Mouse (Mus musculus): Measurements from ENCODE around the gene Lclat1.
A peak's percentile ranks its signal among the peaks of the same experiment; 100 is the strongest.

Gene Lclat1

DNA sequence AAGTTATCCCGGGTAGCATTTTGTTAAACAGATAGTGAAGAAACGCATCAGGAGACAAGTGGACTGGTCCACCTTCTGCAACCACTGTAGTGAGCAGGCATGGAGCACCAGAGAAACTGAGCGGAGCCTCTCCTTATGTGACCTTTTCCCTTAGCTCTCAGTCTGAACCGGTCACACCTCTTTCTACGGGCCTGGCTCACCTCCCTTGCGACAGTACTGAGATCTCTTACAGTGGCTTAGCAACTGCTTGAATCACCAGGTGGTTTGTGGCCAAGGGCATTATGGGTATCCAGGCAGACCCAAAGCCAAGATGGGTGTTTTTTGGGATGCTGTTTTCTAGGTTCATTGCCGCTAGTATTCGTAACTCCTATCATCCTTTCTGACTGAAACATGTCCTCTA is 16.4 kb upstream of the Lclat1 start:
- DNase-seq = no peak

DNA sequence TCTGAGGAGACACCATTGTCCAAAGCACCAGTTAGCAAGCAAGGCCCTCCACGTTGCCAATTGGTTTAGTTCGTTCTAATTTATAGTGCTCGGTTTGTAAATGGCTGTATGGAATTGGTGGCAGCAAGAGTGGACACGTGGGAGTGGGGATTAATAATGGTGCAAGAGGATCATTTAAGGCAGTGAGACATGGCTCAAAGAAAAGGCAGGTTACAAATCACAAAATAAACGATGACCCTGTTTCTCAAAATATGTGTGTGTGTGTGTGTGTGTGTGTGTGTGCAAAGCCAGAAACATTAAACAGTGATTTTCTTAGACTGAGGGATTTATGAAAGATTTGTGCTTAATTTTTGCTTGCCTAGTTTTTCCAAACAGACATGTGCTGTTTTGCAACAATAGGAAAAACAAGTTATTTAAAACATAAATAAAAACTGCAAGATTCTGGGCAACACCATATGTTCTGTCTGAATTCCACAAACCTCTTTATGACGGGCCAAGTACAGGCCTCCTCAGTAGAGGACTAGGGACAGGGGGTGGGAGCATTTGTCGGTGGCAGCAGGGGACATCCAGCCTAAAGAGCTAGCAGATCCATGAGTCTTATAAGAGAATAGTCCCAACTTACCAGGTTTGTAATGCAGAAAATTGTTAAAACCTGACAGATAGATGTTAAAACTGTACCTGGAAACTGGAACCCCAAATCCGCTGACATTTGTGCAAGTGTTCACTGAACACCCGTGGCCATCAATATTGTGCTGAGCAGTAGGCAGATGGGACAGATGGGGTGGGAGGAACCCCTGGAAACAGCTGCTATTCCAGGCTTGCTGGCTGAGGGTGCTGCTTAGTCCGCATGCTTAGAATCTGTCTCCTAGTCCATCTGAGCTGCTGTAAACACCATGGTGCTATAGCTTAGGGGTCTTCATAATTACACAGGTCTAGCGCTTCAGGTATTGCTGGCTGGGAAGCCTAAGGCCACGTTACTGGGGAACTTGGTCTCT is 15.4 kb upstream of the Lclat1 start:
- DNase-seq = no peak

DNA sequence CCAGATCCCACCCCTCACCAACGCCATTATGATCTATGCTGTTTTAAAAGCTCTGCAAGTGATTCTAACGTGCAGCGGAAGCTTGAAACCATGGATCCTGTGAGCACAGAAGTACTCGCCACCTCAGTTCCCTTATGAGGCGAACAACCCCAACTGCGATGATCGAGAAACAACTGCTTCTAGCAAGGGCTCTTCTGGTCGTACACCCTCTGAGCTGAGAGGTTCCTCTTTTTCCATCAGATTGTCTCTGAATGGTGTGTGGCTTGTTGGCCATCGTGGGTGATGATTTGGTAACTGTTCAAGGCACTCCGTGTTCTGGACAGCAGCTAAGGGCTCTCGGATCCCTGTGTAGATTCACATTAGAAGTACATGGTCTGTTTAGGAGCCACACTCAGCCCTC is 12.7 kb upstream of the Lclat1 start:
- DNase-seq = no peak

DNA sequence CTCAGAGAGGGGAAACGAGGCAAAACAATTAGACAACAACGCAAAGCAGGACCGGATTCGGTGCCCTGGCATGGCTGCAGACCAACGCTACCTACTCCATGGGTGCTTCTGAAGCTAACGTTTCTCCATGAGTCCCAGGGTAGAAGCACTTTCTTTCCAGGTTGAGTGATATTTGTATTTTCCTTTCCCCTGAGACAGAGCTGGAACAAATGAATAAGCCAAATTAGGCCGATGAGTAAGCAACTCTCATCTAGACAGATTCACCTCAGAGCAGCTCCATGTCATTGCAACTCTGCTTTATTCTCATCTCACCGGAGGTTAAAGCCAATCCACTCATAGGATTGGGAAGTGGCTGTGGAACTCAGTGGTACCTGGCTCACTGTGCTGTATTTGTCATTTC is 12.2 kb upstream of the Lclat1 start:
- no peak for DNase-seq

DNA sequence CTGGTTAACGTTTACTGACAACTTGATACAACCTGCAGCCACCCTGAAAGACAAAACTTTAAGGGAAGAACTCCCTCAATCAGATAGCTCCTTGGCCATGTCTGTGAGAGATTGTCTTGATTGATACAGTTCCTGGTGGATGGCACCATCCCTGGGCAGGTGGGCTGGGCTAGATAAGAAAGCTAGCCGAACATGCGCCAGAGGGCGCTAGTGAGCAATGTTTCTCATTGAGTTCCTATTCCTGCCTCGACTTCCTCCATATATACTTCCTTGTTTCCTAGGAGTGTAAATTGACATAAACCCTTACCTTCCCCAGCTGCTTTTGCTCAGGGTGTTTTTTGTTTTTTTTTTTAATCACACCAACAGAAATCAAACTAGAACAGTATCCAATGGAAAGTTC is 11.3 kb upstream of the Lclat1 start:
- peak in 1 of 2 experiments; percentile 84 for DNase-seq

DNA sequence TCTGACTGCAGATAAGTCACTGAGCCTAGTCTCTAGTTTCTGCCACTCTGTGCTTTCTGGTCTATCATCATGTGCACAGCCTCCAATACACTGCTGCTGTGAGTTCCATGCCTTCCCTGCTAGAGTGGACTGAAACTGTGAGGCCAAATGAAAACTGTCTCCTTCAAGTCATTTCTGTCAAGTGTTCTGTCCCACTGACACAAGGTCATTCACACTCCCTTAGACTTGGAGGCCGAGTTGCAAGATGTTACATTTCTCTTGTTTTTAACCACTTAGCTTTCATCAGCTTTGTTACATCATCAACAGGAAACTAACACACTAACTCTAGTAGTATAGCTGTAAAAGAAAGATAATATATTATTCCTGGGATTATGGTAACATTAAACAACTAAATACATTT is 9.1 kb upstream of the Lclat1 start:
- DNase-seq = no peak

DNA sequence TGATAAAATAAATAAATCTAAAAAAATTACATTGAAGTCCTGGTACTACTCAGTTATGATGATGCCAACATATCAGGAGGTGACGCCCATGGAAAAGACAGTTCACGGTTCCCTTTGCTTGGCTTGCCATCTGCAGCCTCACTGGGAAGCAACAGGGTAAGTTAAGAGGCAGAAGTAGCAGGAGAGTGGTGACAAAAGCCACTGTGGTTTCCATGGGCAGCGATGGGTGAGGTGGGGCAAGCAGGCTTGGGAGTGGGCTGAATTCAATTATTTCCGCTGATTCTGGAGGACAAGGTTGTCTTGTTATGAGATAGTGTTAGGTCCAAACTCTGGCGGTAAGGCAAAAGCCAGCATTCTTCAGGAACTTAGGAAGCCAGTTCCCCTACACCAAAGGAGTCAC is 7.4 kb upstream of the Lclat1 start:
- DNase-seq = no peak

DNA sequence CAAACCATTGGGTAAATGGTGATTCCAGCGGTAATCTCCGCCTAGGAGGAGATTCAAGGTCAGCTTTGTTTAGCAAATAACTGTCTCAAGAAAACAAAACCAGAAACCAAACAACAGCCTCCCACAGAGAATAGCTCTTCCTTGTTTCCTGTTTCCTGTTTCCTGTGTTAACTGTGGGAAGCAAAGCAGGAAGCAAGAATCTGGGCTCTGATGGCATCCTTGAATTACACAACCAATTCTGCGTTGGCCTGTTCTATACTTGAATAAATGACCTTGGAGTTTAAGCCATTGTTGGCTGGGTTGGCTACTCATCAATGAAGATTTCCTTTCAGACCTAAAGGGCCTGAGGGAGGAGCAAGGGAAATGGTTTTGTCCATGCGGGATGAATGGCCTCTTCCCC is 5.2 kb upstream of the Lclat1 start:
- DNase-seq = no peak

DNA sequence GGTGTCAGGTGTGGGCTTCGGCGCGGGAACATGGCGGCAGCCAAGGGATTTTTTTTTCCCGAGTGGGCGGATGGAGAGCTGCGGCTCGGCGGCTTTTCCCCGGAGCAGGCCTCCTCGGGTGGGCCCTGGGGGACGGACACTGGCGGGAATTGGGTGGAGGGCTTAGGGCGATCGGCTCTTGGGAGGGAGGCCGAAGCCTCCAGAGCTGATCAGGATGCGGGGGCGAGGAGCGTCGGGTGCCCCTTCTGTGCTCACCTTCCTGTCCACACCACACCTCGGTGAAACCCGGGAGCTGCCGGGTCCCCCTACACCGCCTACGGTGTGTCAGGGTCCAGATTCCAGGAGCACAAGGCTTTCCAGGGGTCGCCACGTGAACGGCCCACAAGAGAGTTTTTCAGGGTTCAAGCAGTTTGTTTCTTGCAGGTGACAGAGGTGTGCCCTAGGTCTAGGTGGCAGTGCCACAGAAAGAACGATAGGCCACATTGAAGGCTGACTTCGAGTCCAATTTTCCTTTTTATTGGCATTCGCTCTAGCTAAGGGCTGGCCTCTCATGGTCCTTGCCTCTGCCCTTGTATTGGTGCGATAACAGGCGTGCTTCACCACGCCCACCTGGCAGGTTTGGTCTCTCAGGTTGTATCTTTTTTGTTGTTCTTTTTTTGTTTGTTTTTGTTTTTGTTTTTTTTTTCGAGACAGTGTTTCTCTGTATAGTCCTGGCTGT is 544 bp downstream of the Lclat1 start:
- DNase-seq = peak in 1 of 2 experiments; percentile 47

DNA sequence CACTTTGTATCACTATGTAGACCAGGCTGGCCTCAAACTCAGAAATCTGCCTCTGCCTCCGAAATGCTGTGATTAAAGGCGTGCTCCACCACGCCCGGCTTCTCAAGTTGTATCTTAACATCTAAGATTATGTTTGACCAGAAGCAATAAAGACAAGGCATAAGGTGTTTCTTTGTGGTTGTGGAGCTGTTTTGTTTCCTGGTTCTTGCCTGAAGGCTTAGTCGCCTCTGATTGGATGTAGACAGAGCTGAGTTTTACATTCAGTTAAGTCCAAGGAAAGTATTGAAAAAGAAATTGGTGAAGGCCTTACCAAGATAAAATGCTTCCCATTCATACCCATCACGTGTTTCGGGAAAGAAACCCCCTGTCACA is 1.1 kb downstream of the Lclat1 start:
- no peak for DNase-seq

DNA sequence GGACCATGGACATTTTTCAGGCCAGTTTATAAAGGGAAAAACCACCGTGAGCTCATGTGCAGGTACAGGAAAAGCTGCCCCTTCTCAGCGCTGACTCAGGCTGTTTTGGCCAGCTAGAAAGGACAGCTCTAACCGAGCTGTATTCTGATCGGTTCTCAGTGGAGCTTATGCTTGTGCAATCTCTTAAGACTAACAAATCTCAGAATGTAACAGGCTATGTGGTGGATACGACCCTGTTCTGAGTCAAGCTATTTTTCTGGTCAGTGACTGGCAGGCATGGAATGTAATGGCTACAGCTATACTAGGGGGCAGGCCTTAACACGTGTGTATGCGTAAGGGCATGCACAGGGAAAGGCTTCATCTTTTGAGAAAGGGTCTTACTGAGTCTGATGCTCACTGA is 4.3 kb downstream of the Lclat1 start:
- peak in 1 of 2 experiments; percentile 29 for DNase-seq

DNA sequence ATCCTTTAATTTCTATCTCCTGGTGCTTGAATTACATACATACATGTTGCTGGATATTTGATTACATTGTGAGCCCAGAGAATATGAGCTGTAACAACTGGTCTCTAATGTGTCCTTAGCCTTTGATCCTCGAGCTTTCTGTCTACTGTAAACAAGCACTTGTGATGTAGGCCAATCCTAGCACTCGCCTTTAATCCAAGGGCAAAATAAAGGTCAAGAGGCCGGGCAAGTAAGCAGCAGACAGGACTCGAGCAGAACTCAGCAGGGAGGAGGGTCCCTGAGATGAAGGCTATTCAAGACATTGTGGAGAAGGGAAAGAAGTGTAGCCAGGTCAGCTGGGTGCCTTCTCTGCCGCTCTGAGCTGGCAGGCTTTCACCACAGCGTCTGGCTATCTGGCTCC is 4.8 kb downstream of the Lclat1 start:
- DNase-seq = peak; percentile 34 to 53

DNA sequence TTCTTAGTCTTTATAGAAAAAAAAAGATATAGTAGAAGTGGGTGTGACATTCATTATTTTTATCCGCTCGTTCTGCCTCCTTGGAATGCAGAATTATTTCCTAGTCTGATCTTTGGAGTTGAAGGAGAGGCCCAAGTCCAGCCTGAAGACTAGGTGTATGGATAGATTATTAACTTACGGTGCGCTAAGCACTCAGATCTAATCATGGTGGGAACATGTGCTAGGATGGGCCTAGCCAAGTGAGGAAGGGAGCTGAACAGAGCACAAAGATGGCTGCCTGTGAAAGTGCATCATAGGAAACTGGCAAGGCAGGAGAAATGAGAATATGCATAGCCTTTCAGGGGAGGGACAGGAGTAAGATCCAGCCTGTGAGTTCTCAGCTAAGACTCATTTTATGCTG is 5.4 kb downstream of the Lclat1 start:
- DNase-seq = peak; percentile 31 to 73

DNA sequence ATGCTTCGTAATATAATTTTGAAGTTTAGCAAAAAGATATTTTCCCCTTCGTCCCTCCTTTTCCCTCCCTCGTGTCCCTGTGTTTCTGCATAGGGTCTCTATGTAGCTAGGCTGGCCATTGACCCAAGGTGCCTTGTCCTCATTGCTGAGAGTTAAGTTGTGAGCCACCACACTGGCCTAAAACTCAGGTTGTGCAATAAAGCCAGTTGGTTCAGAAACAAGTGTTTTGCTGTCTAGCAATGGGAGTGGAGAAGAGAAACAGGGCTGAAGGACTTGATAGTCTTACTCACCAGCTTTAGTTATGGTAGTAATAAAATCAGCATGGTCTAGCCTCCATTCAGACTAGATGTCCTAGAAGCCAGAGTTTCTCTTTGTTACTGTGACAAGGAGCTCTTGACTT is 10.3 kb downstream of the Lclat1 start:
- DNase-seq = no peak

DNA sequence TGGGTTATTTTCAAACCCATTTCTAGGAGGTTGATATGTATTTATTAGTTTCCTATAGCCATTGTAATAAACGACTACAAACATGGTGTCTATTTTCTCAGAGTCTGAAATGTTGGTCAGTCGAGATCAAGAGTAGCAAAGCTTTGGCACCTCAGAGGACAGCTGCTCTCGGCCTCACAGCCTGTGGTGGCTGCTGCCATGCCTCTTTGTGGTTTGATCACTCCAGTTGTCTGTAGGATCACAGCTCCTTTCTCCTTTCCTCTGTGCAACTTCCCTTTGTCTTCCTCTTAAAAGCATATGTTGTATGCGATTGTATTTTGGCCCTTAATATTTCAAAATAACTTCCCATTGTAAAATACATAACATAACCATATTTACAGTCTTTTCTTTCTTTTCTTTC is 10.9 kb downstream of the Lclat1 start:
- no peak for DNase-seq

DNA sequence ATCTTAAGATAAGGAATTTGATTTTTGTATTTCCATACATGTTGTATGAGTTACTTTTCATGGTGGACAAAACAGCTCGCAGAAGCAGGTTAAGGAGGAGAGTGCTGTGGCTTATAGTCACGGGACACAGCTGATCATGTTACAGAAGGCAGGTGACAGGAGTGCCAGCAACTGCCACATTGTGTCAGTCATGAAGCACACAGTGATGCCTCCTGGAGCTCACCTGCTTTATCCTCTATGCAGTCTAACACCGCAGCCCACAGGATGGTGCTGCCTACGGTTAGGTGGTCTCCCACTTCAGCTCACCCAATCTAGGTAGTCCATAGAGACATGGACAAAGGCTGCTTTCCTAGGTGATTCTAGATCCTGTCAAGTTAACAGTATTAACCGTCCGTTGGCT is 11.4 kb downstream of the Lclat1 start:
- no peak for DNase-seq

DNA sequence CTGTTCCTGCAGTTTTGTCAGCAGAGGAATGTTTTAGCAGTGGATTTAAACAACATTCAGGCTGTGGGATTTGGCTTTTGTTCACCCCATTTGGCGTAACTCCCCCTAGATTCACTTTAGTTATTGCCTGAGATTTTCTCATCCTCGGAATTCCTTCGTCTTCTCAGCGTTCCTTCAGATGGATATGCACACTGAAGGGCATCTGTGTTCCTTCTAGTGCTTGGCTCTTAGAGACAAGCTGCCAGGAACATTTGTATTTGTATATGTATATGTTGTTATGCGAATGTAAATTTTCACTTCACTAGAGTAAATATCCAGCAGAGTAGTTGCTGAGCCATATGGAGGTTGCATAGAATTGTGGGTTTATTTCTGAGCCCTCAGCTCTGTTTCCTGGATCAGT is 12.8 kb downstream of the Lclat1 start:
- DNase-seq = no peak

DNA sequence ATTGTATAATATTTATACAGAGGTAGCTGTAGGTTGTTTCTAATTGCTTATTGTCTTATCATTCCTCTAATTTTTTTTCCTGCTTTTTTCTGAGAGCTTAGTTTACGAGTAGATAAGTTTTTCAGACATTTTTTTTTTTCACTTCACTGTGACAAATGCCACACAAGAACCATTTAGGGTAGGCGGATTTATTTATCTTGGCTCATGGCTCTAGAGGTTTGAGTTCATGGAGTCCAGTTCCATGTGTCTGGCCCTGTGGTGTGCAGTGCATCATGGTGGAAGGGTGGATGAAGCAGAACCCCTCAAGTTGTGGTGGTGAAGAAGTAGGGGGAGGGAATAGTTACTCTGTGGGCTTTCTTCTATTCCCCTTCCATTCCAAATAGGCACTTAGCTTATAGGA is 13.9 kb downstream of the Lclat1 start:
- no peak for DNase-seq

DNA sequence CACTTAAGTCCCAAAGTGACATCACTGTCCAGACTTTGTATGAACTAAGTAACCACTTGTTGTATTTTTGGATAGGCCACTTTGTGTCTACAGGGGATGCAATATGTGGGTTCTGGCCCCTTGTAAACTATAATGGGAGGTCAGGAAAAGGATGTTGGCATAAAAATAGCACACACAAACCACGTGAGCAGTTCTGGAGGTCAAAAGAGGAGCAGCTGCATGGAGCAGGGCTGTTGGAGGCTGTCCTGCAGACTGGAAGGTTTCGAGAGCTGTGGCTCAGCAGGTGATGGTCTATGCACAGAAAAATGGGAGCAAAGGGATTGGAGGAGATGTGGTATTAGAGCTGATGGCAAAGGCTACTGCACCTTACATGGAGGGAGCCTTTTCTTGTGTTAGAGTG is 18.6 kb downstream of the Lclat1 start:
- DNase-seq = no peak

DNA sequence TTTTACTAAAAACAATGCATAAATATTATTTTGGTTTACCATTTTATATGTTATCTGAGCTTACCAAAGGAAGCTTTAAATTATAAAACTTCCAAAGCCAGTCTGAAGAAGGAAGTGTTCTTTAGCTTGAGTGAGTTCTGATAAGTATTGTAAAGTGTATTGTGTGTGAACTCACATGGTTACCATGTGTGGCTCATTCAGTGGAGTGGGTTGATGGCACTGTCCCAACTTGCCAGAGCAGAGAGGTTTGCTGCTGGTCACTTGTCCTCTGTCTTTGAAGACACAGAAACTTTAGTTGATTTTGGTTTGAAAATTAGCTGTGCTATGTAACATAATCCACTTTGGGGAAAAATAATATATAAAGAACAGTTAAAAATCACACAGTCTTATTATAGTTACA is 19.1 kb downstream of the Lclat1 start:
- peak in 1 of 2 experiments; percentile 38 for DNase-seq

DNA sequence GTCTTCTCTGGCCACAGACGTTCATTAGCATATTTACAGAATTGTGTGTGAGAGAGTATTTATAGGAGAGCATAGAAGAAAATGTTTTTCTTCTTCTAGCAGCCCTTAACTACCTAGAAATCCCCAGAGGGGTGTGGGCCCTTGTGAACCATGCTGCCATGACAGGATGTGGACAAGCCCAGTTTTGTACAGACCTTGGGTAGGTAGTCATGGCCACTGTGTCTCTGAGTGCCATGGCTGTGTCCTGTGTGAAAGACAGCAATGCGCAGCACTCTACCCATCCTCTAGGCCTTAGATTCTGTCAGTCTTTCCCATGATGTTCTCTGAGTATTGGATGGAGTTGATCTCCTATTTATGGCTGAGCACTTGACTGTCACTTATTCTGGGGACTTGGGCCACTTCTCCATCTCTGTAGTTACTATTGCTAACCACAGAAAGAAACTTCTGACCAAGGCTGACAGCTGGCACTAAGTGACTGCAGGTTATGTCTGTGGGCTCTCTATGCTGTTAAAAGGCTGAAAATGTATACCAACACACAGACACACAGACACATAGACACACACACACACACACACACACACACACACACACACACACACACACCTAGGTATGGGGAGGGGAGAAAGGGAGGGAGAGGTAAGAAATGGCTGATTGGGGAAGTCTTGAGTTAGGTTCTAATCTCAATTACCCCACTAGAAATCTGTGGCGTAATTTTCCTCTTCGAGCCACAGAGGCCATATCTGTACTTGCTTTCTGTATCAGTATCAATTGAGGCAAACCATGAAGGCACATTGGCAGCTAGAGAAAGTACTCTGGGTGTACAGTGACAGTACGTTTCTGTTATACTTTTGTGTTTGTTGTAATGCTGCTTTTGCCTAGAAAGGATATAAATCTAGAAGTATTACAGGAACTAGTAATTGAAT is 29.0 kb downstream of the Lclat1 start:
- DNase-seq = no peak

DNA sequence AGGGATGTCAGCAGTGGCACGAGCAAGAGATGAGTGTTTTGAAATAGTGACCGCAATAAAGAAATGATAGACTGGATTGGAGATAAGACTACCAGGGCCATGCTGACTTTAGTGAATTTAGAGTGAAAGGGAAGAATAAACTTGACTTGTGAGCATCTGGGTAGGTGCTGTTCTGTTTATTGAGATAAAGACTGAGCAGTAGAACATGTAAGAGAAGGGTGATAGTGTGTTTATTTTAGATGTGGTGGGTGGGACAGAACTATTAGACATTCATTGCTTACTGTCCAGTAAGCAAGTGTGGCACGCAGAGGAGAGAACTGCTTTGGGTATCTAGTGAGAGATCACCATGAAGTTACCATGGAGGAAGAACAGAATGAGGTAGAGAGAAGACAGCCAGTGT is 30.4 kb downstream of the Lclat1 start:
- DNase-seq = no peak

DNA sequence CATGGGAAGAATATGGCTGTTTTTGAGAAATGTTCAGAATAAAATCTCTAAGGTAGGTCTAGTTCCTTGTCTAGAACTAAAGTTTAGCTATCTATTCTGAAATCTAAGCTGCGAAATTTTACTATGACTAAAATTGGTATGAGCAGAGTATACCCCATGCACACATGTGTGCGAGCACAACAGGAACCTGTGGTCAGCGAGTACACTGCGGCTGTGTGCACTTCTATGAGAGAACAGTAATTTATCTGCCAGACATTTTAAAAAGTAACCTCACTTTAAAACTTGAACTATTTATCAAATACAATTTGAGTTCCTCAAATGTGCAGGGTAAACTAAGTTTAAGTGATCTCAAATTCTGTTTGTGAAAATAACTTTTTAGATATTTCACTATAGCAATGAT is 34.2 kb downstream of the Lclat1 start:
- no peak for DNase-seq
